Mouse (Mus musculus): ENCODE data around the gene Olfr315.
A peak's percentile ranks its signal among the peaks of the same experiment; 100 is the strongest.
"Not testable (repeated sequence)": the region's sequence is repeated elsewhere in the genome, so short reads cannot be mapped to it uniquely, and the experiment has no call there.

Olfr315 gene

GRCm38 (mm10) chr11:58772888-58773287 lies at the start of gene Olfr315:
TSS of gene Olfr315 (plus strand) at chr11:58773188.
- no peak for DNase-seq

GRCm38 (mm10) chr11:58723914-58724313 lies 49.1 kb upstream of the Olfr315 start, which contains the start of gene Olfr318:
TSS of gene Olfr318 (minus strand) at chr11:58724014.
- no peak for DNase-seq

- peak; percentile 57 to 69 for DNase-seq
Measured at GRCm38 (mm10) chr11:58727896-58728650, 44.9 kb upstream of the Olfr315 start.

DNA sequence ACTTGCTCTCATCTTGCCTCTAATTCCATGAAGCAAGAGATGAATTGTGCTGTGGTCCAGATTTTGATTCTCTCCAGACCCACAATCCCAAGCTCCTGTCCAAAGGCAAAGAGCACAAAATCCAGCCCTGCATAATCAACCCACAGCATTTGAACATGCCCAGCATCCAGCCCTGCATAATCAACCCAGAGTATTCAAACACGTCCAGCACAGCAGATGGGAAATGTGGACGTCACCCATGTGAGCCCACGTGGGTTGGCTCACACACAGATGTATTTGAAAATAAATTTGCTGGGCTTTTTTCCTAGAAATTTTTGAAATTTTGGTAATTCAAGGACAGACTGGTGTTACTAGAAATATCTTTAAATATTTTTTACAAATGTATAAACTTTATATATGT lies 39.6 kb upstream of the Olfr315 start:
- no peak for DNase-seq

- no peak for DNase-seq
Measured at GRCm38 (mm10) chr11:58738792-58739262, 34.2 kb upstream of the Olfr315 start, which contains the start of gene Olfr317. TSS of gene Olfr317 (minus strand) at chr11:58739212.

- not testable (repeated sequence) for DNase-seq
Measured at GRCm38 (mm10) chr11:58751096-58751495, 21.9 kb upstream of the Olfr315 start.

DNA sequence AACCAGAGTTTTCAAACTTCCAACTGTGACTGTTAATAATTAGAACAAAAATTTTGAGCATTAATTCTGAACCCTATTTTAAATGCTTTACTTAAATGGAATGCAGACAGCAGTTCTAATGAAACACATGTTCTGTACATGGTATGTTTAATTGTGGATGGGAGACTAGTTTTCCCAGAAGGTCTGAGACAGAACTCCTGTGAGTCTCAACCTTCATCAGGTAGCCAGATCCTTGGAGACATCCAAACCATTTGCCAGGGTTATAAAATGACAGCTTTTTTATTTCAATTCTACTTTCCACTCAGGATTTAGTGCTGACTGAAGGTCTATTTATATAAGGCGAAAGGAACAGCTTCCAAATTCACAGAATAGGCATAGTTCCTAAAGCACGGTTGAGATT lies 20.6 kb upstream of the Olfr315 start, which contains the start of gene Olfr316:
Gene Olfr316, plus strand, starts transcription at position 301 of the 400 bp plus-strand sequence.
- DNase-seq, result no peak

DNA sequence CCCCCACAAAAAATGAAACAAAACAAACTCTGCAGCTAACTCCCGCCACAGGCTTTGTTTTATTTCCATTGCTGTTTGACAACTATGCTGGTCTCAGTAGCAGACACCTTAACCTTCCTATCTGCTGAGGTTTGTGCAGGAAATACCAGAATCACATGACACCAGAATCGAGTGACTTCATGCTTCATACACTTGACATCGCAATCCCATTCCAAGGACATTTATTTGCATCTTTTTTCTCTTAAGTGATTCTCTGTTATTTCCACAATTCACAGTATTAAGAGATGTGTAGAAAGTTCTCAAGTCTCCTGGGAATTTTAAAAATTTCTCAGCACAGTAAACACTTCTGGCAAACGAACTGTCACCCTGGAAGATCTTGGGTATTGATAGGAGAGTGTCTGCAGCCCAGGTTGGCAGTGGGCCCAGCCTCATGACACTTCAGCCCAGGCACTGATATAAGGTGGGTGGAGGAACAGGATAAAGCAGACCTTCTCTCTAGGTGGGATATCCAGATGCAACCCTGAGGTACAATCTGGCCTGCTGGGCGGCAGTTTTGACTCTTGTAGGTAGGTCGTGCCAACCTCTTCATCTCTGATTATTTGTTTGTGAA lies 9.6 kb downstream of the Olfr315 start, which contains the start of gene Olfr314:
Gene Olfr314, plus strand, starts transcription at position 473 of the 610 bp plus-strand sequence.
- no peak for DNase-seq

- no peak for DNase-seq
Measured at GRCm38 (mm10) chr11:58784182-58784581, 11.2 kb downstream of the Olfr315 start.

DNA sequence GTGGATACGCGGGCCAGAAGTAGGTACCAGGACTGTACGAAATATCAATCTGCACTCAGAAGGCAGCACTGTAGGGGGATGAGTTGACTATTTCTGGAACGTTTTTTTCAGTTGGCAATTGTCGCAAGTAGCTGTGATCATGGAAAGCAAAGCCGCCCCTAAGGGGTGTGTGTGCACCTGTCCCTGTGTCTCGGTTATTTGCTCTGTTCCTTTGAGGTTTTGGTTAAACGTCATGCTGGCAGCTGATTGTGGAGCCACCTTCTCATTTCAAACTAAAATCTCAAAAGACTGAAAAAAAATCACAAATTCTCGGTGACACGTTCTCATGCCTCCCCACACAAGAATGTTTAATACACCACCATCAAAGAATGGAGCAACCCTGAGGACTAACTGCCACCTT lies 14.7 kb downstream of the Olfr315 start:
- DNase-seq, result no peak

GRCm38 (mm10) chr11:58788346-58788745 lies 15.4 kb downstream of the Olfr315 start:
- no peak for DNase-seq

GRCm38 (mm10) chr11:58789532-58789931 lies 16.5 kb downstream of the Olfr315 start:
- no peak for DNase-seq

DNA sequence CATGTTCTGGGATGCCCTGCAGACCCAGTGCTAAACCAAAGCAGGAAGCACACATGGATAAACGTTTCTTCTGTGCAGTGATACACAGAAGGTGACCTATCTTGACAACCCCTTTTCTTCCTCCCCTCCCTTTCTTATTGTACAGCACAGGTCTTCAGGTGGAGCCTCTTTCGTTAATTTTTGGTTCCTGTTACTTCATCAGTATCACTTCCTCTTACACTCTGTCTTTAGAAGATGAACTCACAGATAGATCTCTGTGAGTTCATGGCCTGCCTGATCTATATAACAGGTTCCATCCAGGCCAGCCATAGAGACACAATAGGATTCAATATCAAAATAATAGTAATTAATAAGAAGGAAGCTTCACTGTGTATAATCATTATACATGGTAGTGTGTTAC lies 17.1 kb downstream of the Olfr315 start:
- DNase-seq, result no peak

- DNase-seq, result no peak
Measured at GRCm38 (mm10) chr11:58790646-58791045, 17.7 kb downstream of the Olfr315 start.

- no peak for DNase-seq
Measured at GRCm38 (mm10) chr11:58795856-58796255, 22.9 kb downstream of the Olfr315 start.

- DNase-seq, result no peak
Measured at GRCm38 (mm10) chr11:58796850-58797249, 23.9 kb downstream of the Olfr315 start.

- no peak for DNase-seq
Measured at GRCm38 (mm10) chr11:58799747-58800146, 26.8 kb downstream of the Olfr315 start.

DNA sequence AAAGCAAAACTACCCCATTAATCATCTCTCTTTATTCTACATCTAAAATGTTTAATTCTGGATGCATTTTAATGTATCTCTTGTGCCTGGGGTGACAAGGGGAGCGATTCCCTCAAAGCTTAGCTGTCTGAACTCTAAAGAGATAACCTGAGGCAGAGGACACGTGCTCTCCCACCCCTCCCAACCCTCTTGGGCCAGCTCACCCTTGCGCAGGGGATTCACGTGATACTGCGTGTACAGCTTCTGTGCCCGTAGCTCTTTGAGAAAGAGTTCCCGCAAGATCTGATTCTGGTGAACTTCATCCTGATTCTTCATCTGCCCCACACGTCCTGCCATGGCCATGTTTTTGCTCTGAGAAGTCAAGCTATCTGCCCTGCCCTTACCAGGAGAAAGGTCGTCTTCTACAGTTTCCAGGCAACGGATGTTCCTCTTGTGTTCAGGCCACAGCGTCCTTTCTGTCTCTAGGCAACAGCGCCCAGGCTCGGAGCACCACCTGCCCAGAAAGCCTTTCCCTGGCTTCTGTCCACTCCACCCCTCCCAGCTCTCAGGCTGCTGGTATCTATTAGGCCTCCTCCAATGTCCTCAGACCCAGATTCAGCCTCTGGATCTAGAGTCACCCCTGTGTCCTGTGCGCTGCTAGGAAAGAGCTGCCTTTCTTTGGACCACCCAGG lies 28.7 kb downstream of the Olfr315 start, which contains the start of gene Fam183b:
Gene Fam183b, minus strand, starts transcription at position 403 of the 671 bp plus-strand sequence.
- no peak for DNase-seq

DNA sequence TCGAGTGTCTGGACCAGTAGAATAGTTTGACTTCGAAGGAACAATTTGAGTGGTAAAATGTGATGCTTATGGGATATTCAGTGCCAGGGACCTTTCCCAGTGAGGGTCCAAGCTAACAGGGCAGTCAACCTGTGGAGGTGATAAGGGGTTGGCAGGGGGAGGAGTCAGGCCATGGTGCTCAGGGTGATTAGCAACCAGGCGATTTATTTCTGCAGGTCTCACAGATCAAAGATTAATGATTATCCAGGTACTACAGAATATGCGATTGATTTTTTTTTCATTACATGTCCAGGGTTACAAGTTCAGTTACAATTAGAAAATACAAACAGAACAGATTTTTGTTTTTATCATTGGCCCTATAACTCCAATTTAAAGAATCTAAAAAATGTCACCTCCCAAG lies 30.9 kb downstream of the Olfr315 start:
- DNase-seq, result no peak

GRCm38 (mm10) chr11:58804393-58804792 lies 31.4 kb downstream of the Olfr315 start:
- no peak for DNase-seq

- DNase-seq, result peak in 1 of 2 experiments; percentile 11
Measured at GRCm38 (mm10) chr11:58812001-58812400, 39.0 kb downstream of the Olfr315 start.

DNA sequence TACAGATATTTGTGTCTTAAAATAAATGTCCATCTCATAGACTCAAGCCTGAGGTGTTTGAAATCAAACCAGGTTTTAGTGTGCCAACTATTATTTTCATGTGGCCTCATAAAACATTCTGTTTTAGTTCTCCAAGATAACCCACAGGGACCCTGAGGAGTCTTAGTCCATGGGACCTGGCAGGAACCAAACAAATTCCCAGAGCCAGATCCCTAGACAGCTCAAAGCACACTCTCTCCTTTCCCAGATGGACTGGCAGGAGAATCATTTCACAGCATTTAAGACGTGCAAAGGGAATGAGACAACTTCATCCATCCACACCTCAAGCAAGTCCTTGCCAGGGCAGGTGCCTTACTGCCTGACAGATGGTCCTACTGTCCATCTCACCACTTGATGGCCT lies 41.7 kb downstream of the Olfr315 start, which contains the start of gene Olfr313:
Gene Olfr313, plus strand, starts transcription at position 301 of the 400 bp plus-strand sequence.
- DNase-seq, result not testable (repeated sequence)

DNA sequence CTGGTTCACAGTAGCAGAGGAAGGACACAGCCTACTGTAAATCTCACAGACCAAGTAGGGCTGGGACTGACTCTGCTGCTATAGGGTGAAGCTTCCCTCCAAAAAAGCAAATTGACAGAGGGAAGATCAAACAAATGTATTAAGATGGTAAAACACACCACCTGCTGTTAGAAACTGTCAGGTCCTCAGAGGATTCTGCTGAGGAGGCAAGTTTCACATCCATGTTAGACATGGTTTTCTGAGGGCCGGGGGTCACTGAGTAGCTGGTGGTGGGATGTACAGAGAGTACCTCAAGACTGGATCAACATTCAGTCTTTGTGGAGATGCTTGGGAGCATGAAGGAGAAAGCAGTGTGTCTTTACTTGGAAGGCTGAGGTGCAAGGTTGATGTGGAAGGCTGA lies 42.7 kb downstream of the Olfr315 start:
- no peak for DNase-seq

All from kidney, postnatal 36 days (tissue).